Mouse (Mus musculus) layer of hippocampus, postnatal 10 days (tissue): Measurements from ENCODE around the gene G3bp2. TPM values are rescaled to one million over a fixed set of nuclear protein-coding genes. Genes with fewer than 3 reads are reported as not detected.
"Not testable (repeated sequence)": the region's sequence is repeated elsewhere in the genome, so short reads cannot be mapped to it uniquely, and the experiment has no call there.

Experiments used
- DNase-seq, 2 experiments: peaks; one replicate each; pipeline ENCODE4 v3.0.0; 2021; ENCODE audit warnings: low spot score in 2 of 2
- long read RNA-seq: library from polyadenylated mRNA; stranded (forward); transcript quantifications from one replicate; pipeline ENCODE4 v2.0.0, GENCODE M21; 2023
- total RNA-seq, 2 experiments: library from RNA; stranded (reverse); gene quantifications; 2 replicates each; pipeline ENCODE4 v1.2.3; 2021

G3bp2 gene
- total RNA-seq: 100 to 1,000 TPM; 178 to 181 TPM
- long read RNA-seq, full-length matches to known transcripts: 127 of 213 reads
- long read RNA-seq, partial matches to known transcripts: 32 of 213 reads
- long read RNA-seq, other reads (novel, unspliced or antisense): 54 of 213 reads

DNA sequence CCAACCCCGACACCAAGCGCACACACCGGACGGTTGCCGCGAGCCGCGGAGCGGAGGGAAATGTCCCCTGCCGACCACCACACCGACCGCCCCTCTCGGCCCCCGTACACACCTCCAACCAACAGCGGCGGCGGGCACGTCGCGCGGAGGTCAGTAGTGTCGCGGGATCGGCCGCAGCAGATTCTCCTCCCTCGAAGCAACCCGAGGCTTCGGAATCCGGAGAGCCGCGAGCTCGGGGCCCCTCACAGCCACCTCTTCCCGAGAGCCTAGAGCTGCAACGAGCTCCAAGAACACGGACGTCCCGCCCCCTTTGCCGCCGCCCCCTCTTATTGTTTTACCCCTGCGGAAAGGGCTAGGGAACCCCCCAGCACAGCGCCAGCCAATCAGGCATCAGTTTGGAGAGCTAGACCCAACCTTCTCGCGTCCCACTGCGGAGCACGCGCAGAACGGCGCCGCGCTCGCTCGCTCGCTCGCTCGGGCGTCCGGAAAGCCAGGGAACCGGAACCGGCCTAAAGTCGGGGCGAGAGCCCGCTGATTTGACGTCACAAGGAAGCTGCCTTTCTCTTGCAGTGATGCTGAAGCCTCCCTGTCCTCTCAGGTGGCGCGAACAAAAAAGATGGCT, at the start of gene G3bp2:
TSS of gene G3bp2 (minus strand) at position 303 of the 622 bp plus-strand sequence.
- peak; percentile 97 to 98 for DNase-seq

DNA sequence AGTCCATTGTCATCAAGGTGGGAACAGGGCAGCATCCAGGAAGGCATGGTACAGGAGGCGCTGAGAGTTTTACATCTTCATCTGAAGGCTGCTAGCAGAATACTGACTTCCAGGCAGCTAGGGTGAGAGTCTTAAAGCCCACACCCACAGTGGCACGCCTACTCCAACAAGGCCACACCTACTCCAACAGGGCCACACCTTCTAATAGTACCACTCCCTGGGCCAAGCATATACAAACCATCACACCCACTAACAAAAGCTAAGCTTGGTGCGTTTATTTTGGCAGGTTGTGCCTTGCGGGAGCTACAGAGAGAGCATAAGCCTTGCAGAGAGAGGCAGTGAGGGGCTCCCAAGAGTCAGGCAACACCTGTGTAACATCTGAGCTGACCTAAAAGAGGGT, 49.5 kb upstream of the G3bp2 start:
- not testable (repeated sequence) for DNase-seq

DNA sequence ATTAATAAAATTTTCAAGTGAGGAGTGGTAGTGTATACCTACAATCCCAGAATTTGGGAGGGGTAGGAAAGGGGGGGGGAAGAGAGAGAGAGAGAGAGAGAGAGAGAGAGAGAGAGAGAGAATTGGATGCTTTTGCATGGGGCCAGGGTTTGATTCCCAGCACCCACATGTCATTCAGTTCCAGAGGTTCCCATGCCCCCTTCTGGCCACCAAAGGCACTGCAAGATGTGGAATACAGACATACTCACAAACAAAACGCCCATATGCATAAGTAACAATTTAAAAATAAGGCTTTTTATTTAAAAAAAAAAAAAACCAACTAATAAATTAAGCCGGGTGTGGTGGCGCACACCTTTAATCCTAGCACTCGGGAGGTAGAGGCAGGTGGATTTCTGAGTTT, 48.6 kb upstream of the G3bp2 start:
- no peak for DNase-seq

DNA sequence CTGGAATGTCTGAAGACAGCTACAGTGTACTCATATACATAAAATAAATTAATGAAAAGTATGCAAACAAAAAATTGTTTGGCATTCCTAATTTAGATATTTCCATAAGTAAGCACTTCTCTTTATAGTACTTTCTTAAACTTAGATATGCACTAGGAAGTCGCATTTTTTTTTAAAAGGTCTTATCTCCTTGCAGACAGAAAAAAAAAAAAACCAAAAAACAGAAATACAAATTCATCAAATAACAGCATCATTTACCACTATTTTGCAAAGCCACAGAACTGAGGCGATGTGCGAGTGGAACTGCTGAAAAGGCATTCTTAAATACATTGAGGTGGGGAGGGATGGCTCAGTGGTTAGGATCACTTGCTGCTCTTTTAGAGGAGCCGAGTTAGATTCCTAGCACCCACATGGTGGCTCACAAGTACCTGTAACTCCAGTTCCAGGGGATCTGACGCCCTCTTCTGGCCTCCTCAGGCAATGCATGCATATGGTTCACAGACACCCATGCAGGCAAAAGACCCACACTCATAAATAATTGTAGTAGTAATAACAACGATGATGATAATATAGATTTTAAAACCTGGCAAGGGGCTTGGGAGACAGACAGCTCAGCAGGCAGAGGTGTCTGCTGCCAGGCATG, 46.6 kb upstream of the G3bp2 start:
- no peak for DNase-seq

DNA sequence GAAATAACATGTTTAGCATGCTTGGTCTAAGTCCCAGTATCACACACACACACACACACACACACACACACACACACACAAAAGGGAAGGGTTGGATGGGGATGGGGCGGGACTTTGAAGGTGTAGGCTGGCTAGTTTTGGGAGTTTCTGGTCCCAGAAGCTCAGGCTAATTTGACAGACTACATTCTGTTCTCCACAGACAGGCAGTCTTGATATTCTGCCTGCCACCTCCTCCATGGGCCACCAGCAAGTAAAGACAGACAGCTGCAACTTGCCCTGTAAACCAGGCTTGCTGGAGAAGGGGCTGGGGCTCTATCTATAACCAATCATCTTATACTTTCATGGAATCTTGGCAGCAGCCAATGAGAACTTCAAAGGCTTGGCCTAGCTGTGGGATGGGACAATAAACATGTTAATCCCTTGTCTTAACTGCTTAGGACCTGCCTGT, 45.8 kb upstream of the G3bp2 start:
- no peak for DNase-seq

DNA sequence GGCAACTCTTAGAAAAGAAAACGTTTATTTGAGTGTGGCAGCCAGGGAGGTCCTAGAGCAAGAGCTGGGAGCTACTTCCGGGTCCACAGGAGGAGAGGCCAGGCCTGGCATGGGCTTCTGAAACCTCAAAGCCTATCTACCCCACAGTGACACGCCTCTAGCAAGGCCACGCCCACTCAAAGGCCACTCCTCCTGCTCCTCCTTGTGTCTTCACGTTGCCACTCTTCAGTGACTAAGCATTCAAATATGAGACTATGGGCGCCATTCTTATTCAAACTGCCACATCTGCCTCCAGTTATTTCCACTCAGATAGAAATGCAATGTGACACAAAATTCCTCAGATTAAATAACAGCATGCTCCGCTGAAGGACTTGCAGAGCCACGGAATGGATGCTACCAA, 45.1 kb upstream of the G3bp2 start:
- no peak for DNase-seq

DNA sequence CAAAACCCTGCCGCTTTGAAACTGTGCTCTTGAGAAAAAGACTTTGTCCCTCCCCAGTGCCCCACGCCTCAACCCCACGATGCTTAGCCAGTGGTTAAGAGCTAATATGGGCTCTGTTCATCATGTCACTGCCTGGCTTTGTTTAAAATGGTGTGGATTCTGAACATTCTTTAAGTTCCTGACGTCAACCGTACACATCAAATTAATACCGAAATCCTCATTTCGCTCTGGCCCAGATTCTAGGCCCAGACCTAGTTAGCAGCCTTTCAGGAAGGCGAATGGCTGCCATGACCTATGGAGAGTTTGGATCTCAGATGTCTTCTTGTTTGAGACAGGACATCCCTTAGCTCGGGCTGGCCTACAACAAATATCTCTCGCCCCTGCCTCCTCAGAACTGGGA, 44.2 kb upstream of the G3bp2 start:
- no peak for DNase-seq

DNA sequence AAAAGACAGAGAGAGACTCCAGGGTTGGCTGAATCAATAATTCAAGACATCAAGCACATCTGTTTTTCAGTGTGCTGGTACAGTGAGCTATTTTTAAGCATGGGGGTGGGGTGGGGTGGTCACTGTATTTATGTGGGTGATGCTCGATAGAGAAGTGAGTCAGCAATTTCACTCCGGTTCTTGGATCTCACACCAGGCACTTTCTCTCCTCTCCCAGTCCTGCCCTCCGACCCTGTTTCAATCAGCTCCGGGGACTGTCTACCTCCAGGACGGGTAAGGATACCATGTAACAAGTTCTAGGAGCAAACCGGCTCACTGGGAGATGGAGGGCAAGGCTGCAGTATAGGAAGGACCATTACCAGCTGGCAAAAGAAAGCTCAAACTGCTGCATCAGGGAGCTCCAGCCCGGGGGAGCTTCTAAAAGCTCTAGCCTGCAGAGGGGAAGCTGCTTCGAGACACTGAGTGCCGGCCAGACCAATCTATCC, 43.7 kb upstream of the G3bp2 start:
- DNase-seq: no peak

DNA sequence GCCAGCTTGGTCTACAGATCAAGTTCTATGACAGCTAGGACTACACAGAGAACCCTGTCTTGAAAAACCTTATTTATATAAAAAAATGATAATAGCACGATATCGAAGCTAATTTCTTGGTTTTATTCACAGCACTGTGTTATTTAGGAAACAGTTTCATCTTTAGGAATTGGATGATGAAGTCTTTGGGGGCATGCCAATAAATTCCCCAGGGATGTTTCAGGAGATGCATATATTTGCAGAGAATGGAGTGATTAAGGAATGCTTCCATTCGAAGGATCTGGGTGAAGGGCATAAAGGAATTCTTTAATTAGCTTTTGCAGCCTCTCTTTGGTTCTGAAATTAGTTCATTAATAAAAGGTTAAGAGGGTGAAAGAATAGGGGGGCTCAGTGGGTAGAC, 41.9 kb upstream of the G3bp2 start:
- no peak for DNase-seq

DNA sequence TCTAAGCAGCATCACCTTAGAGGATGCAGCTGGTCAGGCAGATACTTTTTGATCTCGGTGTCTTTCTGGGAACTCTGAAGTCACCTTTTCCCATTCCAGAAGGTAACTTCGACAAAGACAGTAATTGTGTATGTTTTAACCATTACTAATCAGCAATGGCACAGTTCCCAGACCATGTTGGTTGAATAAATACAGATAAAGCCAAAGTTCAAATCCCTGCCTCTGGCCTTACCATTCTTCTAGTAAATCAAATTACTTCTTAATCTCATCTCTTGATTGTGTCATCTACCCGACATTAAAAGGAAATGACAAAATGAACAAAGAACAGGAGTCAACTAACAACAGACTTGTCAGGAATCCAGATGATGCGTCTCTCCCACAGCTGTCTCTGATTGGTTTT, 38.1 kb upstream of the G3bp2 start:
- DNase-seq: no peak

DNA sequence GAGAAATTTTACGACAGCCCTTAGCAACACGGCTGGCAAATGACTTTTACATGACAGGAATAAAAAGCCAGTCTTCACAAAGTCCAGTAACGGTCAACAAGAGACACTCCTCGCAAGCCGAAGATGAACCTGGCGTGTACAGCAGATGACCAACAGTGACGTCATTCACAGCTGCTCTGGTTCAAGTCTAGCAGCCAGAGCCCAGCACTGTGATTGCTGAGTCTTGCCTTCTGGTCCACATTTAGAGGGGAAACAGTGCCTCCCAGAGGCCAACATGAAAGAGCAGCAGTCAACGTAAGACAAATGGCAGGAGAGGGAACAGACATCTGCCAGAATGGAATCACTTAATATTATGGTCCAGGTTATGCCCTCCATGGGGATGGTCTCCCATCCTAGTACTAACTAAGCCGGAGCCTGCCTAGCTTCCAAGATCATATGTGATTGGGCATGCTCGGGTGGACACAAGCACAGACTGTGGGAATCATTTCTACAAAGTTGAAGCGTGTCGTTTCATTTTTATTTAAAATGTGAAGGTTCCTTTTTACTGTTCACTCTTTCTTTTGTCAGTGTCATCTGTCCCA, 34.4 kb upstream of the G3bp2 start:
- peak; percentile 66 to 73 for DNase-seq

DNA sequence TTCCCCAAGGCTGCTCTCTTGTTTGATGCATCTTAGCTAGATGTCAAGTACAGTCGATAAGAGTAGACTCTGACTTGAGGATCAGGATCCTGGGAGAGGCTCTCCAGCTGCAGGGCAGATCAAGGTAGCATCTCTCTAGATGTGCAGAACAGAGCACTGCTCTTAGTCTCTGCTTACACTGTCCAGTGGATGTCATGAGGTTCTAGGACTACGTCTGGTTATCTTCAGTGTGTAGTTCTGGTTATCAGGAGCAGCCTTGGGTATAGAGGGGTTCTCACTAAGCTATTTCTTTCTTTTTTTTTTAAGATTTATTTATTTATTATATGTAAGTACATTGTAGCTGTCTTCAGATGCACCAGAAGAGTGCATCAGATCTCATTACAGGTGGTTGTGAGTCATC, 31.4 kb upstream of the G3bp2 start:
- DNase-seq: no peak

DNA sequence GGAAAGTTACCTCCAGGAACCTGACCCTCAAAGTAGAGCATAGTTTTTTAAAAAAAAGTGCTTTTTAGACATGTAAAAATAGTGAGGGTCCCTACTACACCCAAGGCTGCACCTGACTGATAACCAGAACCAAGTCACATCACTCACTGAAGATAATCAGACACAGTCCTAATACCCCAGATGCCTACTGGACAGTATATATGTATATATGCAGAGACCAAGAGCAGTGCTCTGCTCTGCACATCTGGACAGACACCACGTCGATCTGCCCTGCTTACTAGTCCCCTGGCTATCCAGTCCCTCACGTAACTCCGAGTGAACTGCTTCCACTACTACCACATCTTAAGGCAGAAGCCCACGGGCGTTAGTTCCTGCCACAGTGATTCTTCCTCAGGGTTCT, 30.7 kb upstream of the G3bp2 start:
- no peak for DNase-seq

DNA sequence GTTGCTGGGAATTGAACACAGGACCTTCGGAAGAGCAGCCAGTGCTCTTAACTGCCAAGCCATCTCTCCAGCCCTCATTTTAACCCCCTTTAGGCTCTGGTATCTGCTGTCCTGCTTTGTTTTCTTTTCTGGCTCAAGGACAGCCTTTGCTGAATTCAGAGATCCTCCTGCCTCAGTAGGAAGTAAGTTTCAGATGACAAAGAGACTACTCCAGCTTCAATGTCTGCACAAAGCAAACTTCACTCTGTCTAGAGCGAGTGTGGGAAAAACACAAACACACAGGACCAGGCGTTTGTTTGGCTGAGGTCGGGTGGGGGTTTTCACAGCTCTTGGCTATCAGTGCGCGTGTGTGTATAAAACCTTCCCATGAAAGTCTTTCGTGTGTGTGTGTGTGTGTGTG, 30.0 kb upstream of the G3bp2 start:
- DNase-seq: no peak

DNA sequence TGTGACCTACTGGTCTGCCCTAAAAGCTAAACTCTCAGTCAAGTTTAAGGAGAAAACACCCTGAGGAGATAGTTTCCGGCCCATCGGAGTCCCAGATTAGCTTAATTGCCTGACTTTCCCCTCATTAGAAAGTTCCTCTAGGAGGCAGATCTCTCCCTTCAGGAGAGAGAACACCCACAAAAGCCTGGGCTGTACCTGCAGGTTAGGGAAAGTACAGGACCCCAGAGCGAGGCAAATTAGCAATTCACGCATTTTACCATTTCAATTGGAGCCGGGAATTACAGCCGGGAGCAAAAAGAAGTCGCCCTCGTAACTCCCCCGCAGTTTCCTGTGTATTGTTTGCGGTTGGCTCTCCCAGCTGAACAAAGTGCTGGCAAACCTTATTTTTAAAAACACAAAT, 29.1 kb upstream of the G3bp2 start:
- no peak for DNase-seq

DNA sequence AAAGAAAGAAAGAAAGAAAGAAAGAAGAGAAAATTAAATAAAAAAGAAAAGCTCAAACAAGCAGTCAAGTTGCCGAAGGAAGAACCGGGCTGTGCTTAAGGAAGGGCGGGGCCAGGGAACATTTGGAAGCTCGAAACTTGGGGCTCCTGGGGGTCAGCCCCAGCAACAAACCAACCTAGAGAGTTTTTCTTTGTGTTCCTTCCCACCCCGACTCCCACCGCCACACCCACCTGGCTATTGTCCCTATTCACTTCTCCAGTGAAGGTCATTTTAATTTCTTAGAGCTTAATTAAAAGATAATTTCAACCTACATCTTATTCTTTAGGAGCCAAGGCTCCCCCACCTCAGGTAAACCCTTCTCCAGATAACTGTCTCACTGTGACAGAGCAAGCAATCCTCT, 28.7 kb upstream of the G3bp2 start:
- DNase-seq: no peak

DNA sequence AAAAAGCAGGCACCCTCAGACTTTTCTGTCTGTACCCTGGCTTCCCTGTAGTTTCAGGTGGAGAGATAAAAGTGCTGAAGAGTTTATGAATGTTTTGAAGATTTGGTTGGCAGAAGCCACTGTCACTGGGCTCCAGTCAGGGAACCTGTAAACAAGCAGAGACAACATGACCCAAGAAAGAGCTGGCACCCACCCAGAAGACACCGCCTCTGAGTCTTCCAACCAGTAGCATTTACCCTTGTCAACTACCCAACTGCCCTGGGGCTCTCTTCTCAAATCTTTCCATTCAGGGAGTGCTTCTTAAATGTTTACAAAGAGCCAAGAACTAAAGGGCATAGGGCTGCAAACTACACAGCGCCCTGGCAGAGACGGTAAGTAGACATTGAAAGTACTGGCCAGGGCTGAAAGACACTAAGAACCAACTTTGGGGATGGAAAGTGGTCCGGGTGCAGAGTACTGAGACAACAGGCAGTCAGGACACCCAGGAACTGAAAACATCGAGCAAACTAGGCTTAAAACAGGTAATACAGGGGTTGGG, 27.4 kb upstream of the G3bp2 start:
- no peak for DNase-seq

DNA sequence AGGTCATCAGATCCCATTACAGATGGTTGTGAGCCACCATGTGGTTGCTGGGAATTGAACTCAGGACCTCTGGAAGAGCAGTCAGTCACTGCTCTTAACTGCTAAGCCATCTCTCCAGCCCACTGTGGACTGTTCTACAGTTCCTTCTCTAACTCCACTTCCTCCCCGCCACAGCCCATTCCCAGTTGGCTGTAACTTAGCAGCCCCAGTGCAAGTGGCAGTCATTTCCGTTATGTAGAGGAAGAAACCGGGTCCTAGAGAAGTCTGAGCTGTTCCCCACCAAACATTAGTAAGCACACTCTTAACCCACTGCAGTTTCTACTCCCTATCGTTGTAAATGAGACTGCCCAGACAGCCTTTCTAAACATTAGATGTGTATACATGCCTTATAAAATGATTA, 23.8 kb upstream of the G3bp2 start:
- DNase-seq: no peak

DNA sequence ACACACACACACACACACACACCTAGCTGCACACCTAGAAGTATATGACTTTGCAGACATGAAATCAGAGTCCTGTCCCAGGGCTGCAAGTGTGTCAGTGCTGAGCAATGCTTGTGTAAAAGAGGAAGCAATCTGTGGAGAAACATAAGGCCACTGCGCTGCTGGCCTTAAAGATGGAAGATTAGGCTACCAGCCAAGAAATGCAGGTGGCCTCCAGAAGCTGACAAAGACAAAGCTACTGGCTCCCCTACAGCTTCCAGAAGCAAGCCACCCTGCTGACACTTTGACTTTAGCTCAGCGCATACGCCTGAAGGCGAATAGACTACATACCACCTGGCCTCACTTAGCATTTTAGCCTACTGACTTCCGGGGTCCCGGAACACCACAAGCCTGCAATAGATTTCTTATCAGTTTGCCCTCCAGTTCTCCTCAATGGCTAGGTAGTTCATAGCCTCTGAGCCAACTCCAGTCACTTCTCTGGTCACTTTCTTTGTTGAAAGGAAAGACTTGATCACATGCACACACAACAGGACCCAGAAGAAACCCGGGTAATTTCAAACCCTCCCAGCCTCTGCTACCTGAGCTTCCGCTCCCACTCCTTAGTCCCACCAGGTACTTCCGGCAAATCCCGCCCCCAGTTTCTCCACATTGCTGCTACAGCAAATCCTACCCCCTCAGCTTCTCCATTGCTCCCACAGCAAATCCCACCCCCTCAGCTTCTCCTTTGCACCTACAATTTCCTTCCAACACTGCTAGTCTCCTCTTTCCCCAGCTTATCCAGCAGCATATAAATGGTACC, 23.0 kb upstream of the G3bp2 start:
- DNase-seq: peak in 1 of 2 experiments; percentile 23

DNA sequence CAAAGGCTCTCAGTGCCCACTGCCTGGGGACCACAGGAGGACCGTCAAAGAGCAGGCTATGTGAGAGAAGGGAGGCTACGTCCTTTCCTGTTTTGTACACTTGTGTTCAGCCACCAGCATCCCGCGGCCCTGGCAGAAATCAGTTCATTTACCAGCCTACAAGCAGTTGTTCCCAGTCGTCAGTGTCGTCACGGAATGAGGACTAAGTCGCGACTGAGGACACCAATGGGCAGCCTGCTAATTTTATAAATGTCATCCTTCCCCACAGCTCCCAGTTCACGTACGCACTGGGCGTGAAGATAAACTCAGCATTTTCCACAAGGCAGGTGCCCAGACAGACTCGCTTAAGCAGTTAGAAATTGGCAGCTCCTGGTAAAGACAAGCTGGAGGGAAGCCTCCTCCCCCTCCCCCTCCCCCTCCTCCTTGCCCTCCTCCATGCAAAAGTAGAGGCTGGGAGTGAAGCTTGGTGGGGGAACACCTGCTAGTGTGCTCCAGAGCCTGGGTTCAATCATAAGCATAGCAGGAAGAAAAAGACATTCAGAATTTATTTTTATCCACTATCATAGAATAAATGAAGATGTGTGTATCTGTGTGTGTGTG, 20.4 kb upstream of the G3bp2 start:
- no peak for DNase-seq

DNA sequence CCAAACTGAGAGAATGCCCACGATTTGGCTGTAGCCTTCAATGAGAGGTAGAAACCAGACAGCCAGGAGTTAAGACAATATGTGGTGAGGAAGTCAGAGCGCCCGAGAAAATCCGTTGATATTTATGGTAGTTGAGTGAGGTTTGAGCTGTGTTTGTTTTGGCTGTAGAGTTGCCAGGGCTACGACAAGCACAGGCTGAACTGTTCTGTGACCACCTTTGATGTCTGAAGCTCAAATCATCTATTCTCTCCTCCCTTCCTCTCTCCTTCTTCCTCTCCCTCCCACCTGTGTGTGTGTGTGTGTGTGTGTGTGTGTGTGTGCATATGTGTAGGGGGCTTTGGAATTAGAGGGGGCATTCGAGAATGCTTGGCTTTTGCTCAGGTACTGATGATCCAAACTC, 19.5 kb upstream of the G3bp2 start:
- no peak for DNase-seq
